Comparison of ENCODE assay signal across 8 mouse cellular contexts in the genomic region with DNA sequence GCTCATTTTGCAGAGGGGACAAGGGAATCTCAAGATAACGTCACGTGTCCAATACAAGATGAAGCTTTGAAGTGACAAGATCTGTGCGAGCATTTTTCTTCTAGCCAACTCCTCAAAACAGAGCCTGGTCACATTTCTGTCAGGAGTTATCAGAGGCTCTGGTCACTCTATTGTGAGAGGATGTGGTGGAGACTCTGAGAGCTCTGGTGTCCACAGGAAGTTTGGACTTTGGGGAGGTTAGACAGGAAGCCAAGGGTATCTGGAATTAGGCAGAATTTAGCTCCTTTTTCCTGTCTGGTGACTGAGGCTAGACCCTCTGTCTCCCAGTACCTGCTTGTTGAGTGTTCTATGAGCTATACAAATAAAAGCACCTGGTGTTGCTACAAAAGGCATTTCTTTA. TPM values are rescaled to one million over a fixed set of nuclear protein-coding genes. Genes with fewer than 3 reads are reported as not detected.
DNase-seq lines count a peak whose midpoint lies in the region; ATAC-seq and TF ChIP-seq lines count a peak whose summit lies in the region.

No protein-coding gene starts in this region.

- peak overlapping the region; percentile 84 for H3K4me3 ChIP-seq in gastrocnemius, adult 2 months
- H3K4me3 ChIP-seq in liver, adult 2 months (ENCODE audit: insufficient read depth, low read depth, low read length): no peak overlapping the region
- no peak overlapping the region; the same call in 1 of the 2 replicates for H3K4me3 ChIP-seq in limb, embryonic 14.5 days (replicated peaks; ENCODE audit: low read length)
- H3K4me3 ChIP-seq in neural tube, embryonic 13.5 days: peak overlapping the region; percentile 82

- H3K27ac ChIP-seq in gastrocnemius, adult 2 months: peak overlapping the region; percentile 87
- 0 out of 2 replicates have a peak overlapping the region, but pooled peaks have one; percentile 35 for H3K27ac ChIP-seq in liver, adult 2 months (replicated peaks; ENCODE audit: insufficient read depth, low read depth, low read length)
- H3K27ac ChIP-seq in limb, embryonic 14.5 days (replicated peaks; ENCODE audit: low read depth, low read length): no peak overlapping the region
- no peak overlapping the region for H3K27ac ChIP-seq in neural tube, embryonic 13.5 days (replicated peaks)

- 87% methylated on average over 3 of the region's 3 CpGs for WGBS in liver, adult 2 months
- WGBS in limb, embryonic 14.5 days: 84% methylated on average over 3 of the region's 3 CpGs
- WGBS in neural tube, embryonic 13.5 days: 91% methylated on average over 3 of the region's 3 CpGs

- intact Hi-C loops in gastrocnemius, adult 2 months (cut with DNase I): no loop called here

- no peak for TF ChIP-seq POLR2A in liver, adult 2 months (IDR thresholded peaks at IDR 0.05; ENCODE audit: extremely low read depth, insufficient read depth, low read length)
- TF ChIP-seq POLR2A in limb, embryonic 14.5 days (IDR thresholded peaks at IDR 0.05; ENCODE audit: borderline replicate concordance, extremely low read depth, insufficient read depth, insufficient read length): no peak

- peaks cover 2% of the 10 kb centered on the region; the same call in 1 of the 2 replicates for H3K4me1 ChIP-seq in liver, adult 2 months (ENCODE audit: control insufficient read depth, insufficient read depth, low read length)
- peaks cover 21% of the 10 kb centered on the region for H3K4me1 ChIP-seq in limb, embryonic 14.5 days (ENCODE audit: control insufficient read depth, insufficient read depth, low read length)
- peaks cover 42% of the 10 kb centered on the region for H3K4me1 ChIP-seq in neural tube, embryonic 13.5 days (replicated peaks)

- TF ChIP-seq CTCF in gastrocnemius, adult 2 months (IDR thresholded peaks at IDR 0.05): no peak
- no peak for TF ChIP-seq CTCF in liver, adult 2 months (IDR thresholded peaks at IDR 0.05; ENCODE audit: low read depth, low read length)

- no peaks in the 10 kb centered on the region for H3K79me2 ChIP-seq in liver, adult 2 months (ENCODE audit: control insufficient read depth, insufficient read depth, low read length)

- no peak for DNase-seq in gastrocnemius, adult 2 months
- DNase-seq in gastrocnemius, adult 18-20 months (ENCODE audit: low spot score): no peak
- DNase-seq in liver, adult 2 months (ENCODE audit: extremely low read depth, low read depth, low spot score): peak; percentile 23
- no peak for DNase-seq in liver
- no peak for DNase-seq in limb, embryonic 14.5 days (ENCODE audit: low spot score)
- DNase-seq in frontal cortex, postnatal 14 days (ENCODE audit: low spot score in 2 of 2): no peak
- no peak for DNase-seq in urinary bladder, postnatal 25 days (ENCODE audit: low spot score)

- H3K36me3 ChIP-seq in liver, adult 2 months (ENCODE audit: control insufficient read depth, insufficient read depth, low read length): no peaks in the 10 kb centered on the region
- H3K36me3 ChIP-seq in limb, embryonic 14.5 days (ENCODE audit: control insufficient read depth, insufficient read depth, low read length): no peaks in the 10 kb centered on the region
- H3K36me3 ChIP-seq in neural tube, embryonic 13.5 days: no peaks in the 10 kb centered on the region

- no peak overlapping the region for H3K9ac ChIP-seq in liver, adult 2 months (ENCODE audit: low read depth, low read length)
- H3K9ac ChIP-seq in limb, embryonic 14.5 days (ENCODE audit: low read depth, low read length, severe bottlenecking): no peak overlapping the region
- H3K9ac ChIP-seq in neural tube, embryonic 13.5 days: no peak overlapping the region

- peak overlapping the region; percentile 73 for H3K4me2 ChIP-seq in limb, embryonic 14.5 days (replicated peaks; ENCODE audit: low read depth, low read length, severe bottlenecking)
- H3K4me2 ChIP-seq in neural tube, embryonic 13.5 days: peak overlapping the region; percentile 92

- H3K9me3 ChIP-seq in limb, embryonic 14.5 days (ENCODE audit: control insufficient read depth, low read length): no peaks in the 10 kb centered on the region
- no peaks in the 10 kb centered on the region for H3K9me3 ChIP-seq in neural tube, embryonic 13.5 days

- ATAC-seq in limb, embryonic 14.5 days (ENCODE audit: low FRiP score, low read depth): no peak
- ATAC-seq in neural tube, embryonic 13.5 days (ENCODE audit: low read depth): no peak

- H3K27me3 ChIP-seq in liver, adult 2 months (ENCODE audit: control insufficient read depth, insufficient read depth, low read length): no peaks in the 10 kb centered on the region
- H3K27me3 ChIP-seq in limb, embryonic 14.5 days (ENCODE audit: control insufficient read depth, insufficient read depth, low read length): no peaks in the 10 kb centered on the region
- H3K27me3 ChIP-seq in neural tube, embryonic 13.5 days: no peaks in the 10 kb centered on the region

RNA-seq across cellular contexts. Expression of a gene that starts 0.6 kb away (rescaled TPM):
- 1 to 10 TPM; 3.5 to 3.6 TPM for total RNA-seq in gastrocnemius, adult 2 months (2021)
- 1 to 10 TPM; 2.3 to 2.4 TPM for total RNA-seq in gastrocnemius, adult 18-20 months (2021)
- 2.8 and 2.9 TPM in 2 replicates for total RNA-seq in liver, adult 2 months (2014; rRNA removed)
- 2.2 and 2.5 TPM in 2 replicates for polyA plus RNA-seq in liver, adult 2 months (2012; rRNA removed)
- polyA plus RNA-seq in limb, embryonic 14.5 days (2012; rRNA removed): 51.7 and 69.6 TPM in 2 replicates
- 43.2 and 46.8 TPM in 2 replicates for polyA plus RNA-seq in limb, embryonic 14.5 days (2014; fragmentation: Nextera tagmentation; extraction: Ambion mirVana)
- polyA plus RNA-seq in neural tube, embryonic 13.5 days (2015; fragmentation: Nextera tagmentation; extraction: Ambion mirVana): 51.7 and 55.0 TPM in 2 replicates

Comparison
In these comparisons a context has a peak if more than half of its experiments do, and no peak if none do; other contexts are left out.
1. H3K27ac ChIP-seq: peak in gastrocnemius, adult 2 months (single experiment) and liver, adult 2 months (single experiment); none in limb, embryonic 14.5 days (single experiment) and neural tube, embryonic 13.5 days (single experiment).
2. H3K4me3 ChIP-seq: peak in gastrocnemius, adult 2 months (single experiment) and neural tube, embryonic 13.5 days (single experiment); none in liver, adult 2 months (single experiment) and limb, embryonic 14.5 days (single experiment).